Mouse (Mus musculus) embryonic stem cell, embryonic (primary cell): ENCODE measurements around the gene Wrb.

ENCODE experiments used
- CTCF ChIA-PET, 4 experiments: fragments of 300-600 bp in 2 of 4; fragments of 350-600 bp in 2 of 4; sonication (Branson Sonifier 250); formaldehyde crosslinking; loops; one replicate each; lab custom pipeline; 2022; ENCODE audit warnings: inconsistent platforms in 2 of 4; lab: Charles Lee
- POLR2A ChIA-PET, 4 experiments: fragments of 300-600 bp in 2 of 4; fragments of 350-600 bp in 2 of 4; sonication (Branson Sonifier 250); formaldehyde crosslinking; loops; one replicate each; lab custom pipeline; 2022; ENCODE audit warnings: antibody characterized with exemption in 4 of 4, inconsistent platforms in 1 of 4; lab: Charles Lee

The Wrb gene

DNA sequence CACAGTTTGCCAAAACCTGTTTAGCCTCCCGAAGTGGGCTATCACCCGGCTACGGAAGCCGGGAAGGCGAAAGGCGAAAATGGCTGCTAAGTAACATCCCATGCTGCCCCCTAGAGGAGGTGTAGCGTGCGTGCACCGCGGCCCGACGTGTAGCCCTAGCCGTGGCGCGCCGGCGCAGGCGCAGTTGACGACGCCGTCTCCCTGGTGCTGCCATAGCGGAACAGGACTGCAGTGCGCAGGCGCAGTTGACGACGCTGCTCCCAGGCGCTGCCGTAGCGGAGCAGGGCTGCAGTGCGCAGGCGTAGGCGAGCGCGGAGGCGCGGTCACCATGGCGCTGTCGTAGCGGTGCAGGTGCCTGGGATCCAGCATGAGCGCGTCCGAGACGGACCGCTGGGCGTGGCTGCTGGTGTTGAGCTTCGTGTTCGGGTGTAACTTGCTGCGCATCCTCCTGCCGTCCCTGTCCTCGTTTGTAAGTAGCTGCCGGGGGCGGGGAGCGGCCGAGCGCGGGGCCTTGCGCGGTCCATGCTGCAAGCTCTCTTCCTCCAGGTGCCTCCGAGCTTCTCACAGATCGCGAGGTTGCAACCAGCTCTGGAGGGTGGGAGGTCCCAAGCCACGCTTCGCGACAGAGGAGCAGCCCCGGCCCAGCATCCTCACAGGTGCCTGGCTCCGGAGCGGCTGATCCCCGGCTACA lies at the start of gene Wrb:
TSS of gene Wrb (plus strand) at position 298 of the 691 bp plus-strand sequence.
- POLR2A ChIA-PET: interaction anchor here in 3 of 4 experiments (0.6 to 4.1 kb wide), 22 partner anchors 8 to 1803 kb away, joined by 3 to 25 read pairs (median 4); partner anchors contain the start of genes Brwd1 (in 2 of the 3), Hmgn1 (in 1 of the 3) and Psmg1 (in 1 of the 3)
- CTCF ChIA-PET: interaction anchor here (0.5 to 2.1 kb wide), 10 partner anchors 9 to 125 kb away, joined by 3 to 7 read pairs (median 3); no protein-coding TSS in a partner anchor

DNA sequence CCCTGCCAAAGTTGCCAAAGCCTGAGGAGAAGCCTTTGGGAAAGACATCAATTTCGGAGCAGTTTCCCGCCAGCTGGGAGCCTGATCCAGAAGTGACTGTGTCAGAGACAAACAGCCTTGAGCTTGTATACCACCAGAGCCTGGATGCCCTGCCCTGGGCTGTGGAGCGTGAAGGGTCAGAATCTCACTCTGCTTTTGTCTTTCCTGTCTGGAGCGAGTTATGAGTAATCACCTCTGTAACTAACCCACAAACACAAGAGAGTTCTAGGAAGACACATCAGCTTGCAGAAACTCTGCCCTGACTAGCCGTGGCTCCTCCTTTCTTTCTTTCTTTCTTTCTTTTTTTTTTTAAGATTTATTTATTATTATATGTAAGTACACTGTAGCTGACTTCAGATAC lies 49.2 kb upstream of the Wrb start:
- POLR2A ChIA-PET: interaction anchor here in 3 of 4 experiments (0.8 to 6.2 kb wide), 10 partner anchors 10 to 96 kb away, joined by 3 to 47 read pairs (median 4); partner anchors contain the start of genes Brwd1 (in 3 of the 3) and Lca5l (in 1 of the 3)
- CTCF ChIA-PET: interaction anchor here in 3 of 4 experiments (0.6 to 1.1 kb wide), 3 partner anchors 55 to 135 kb away, joined by 3 to 5 read pairs (median 3); no protein-coding TSS in a partner anchor

DNA sequence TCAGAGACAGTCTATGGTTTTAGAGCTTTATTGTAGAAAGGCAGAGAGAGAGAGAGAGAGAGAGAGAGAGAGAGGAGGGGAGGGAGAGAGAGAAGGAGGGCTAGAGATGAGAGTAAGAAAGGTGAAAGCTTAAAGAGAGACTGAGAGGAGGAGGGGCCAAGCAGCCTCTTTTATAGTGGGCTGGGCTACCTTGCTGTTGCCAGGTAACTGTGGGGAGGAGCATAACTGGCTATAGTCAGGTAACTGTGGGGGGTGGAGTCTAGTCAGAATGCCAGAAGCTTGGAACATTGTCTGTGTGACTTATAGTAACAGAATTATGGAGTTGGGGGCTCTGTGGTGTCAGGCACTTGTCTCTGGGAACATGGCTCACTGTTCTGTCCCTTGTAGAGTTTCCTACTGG lies 47.4 kb upstream of the Wrb start:
- POLR2A ChIA-PET: interaction anchor here (0.6 to 6.2 kb wide), 25 partner anchors 9 to 1100 kb away, joined by 3 to 47 read pairs (median 4); partner anchors contain the start of genes Brwd1 (in 3 of the 4), Hmgn1 (in 2 of the 4), Kcnj6 (in 1 of the 4) and Psmg1 (in 1 of the 4)
- CTCF ChIA-PET: interaction anchor here in 1 of 4 experiments (0.6 to 1.1 kb wide), 3 partner anchors 9 to 1397 kb away, joined by 3 to 5 read pairs (median 4); no protein-coding TSS in a partner anchor

DNA sequence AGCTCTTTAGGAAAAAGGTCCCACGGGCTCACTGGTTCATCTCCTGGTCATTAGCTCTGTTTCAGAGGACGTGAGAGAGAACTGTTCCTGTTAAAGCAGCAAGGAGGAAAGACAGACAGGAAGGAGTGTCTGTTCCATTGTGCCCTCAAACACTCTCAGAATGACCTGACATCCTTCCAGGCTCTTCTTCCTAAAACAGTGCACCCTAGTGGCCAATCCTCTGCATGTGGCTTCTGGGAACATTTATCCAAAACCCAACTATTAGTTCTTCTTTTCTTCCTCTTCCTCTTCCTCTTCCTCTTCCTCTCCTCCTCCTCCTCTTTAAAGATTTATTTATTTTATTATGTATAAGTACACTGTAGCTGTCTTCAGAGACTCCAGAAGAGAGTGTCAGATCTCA lies 42.2 kb upstream of the Wrb start:
- POLR2A ChIA-PET: interaction anchor here (0.5 to 2.1 kb wide), 15 partner anchors 9 to 1857 kb away, joined by 3 to 22 read pairs (median 5); partner anchors contain the start of gene Brwd1 (in 3 of the 4)
- CTCF ChIA-PET: interaction anchor here (0.7 to 1.6 kb wide), 10 partner anchors 11 to 137 kb away, joined by 3 to 26 read pairs (median 6); partner anchors contain the start of gene Wrb (in 1 of the 4)

DNA sequence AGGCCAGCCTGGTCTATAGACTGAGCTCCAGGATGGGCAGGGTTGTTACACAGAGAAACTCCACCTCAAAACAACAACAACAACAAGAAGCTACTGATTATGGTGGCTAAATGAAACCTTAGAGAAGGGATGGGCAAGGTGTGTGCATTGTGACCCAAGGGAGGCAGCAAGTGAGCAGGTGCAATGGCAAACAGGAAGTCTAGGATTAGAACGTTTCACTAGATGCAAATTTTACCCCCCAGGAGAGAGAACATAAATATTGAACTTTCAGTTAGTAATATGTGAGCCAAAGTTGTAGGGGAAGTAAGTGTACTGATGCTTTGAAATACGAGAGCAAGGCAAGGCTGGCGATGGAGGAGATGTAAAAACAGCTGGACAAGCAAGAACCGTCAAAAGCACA lies 35.5 kb upstream of the Wrb start:
- CTCF ChIA-PET: no interaction called here
- POLR2A ChIA-PET: interaction anchor here in 3 of 4 experiments (1.4 to 2.8 kb wide), 4 partner anchors 11 to 27 kb away, joined by 4 to 10 read pairs (median 5); partner anchors contain the start of gene Brwd1 (in 2 of the 3)

DNA sequence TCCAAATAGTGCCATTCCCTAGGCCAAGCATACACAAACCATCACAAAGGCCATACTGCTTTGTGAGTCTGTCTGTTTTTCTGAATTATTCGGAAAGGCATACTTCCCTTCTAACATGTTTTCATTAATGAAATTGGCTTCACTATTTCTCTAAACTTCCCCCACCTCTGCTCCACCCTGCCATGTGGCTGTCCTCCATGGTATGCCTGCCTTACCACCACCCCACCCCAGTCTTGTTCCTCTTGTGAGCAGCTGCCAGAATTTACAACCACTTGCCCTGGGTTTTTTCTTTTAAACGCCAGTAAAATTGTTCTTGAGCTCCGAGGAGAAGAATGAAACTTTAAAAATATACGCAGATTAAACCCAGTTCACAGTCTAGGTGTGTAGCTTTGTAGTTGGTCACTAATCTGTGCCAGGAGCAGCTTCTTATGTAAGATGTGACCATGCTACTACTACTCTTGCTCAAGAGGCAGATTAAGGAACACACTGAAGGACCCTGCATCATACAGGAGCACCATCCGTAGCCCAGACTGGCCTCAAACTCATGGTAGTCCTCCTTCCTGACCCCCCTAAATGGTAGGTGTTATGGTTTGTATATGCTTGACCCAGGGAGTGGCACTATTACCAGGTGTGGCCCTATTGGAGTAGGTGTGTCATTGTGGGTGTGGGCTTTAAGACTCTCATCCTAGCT lies 34.4 kb upstream of the Wrb start:
- ChIA-PET CTCF (no interaction called here), POLR2A (interaction anchor here in 2 of 4 experiments (1.4 to 1.7 kb wide), 2 partner anchors 13 to 28 kb away, joined by 4 to 5 read pairs; no protein-coding TSS in a partner anchor)

DNA sequence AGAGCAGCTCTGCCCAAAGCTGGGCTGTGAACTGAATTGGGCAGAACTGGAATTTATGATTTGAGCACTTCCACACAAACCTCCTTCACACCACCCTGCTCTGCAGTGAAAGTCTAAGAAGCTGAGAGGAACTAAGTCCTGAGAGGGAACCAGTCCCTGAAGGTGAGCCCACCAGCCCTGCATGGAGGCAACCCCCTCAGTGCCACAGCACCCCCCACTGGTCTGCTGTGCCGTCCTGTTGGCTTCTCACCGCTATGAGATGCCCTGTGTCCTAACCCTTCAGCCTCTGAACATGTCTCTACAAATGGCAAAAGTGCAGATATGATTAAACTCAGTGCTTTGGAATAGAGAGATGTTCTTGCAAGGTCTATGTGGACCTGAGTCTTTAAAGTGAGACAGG lies 32.4 kb upstream of the Wrb start:
- POLR2A ChIA-PET: interaction anchor here in 2 of 4 experiments (1.9 to 4.9 kb wide), 2 partner anchors 13 to 15 kb away, joined by 6 to 26 read pairs; partner anchors contain the start of gene Hmgn1 (in 1 of the 2)
- CTCF ChIA-PET: interaction anchor here in 1 of 4 experiments (0.7 to 1.4 kb wide), 3 partner anchors 10 to 31 kb away, joined by 3 to 4 read pairs (median 3); no protein-coding TSS in a partner anchor

DNA sequence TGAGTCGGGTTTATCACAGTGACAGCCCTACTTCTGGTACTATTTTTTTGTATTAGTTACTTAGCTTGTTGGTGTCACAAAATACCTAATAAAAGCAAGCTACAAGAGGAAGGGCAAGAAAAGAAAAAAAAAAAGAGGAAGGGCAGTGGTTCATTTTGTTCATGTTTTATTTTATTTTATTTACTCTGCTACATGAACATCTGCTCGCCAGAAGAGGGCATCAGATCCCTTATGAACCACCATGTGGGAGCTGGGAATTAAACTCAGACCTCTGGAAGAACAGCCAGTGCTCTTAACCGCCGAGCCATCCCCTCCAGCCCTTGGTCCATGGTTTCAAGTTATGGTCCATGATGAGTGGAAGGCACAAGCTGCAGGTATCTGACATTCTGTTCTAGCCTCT lies 30.5 kb upstream of the Wrb start:
- ChIA-PET CTCF (interaction anchor here (0.5 to 2.1 kb wide), 20 partner anchors 9 to 1387 kb away, joined by 3 to 6 read pairs (median 3); partner anchors contain the start of genes Wrb (in 2 of the 4), Hmgn1 (in 1 of the 4) and Lca5l (in 1 of the 4)), POLR2A (interaction anchor here in 3 of 4 experiments (0.8 to 4.9 kb wide), 15 partner anchors 11 to 69 kb away, joined by 3 to 26 read pairs (median 5); partner anchors contain the start of genes Hmgn1 (in 2 of the 3) and Brwd1 (in 1 of the 3))

DNA sequence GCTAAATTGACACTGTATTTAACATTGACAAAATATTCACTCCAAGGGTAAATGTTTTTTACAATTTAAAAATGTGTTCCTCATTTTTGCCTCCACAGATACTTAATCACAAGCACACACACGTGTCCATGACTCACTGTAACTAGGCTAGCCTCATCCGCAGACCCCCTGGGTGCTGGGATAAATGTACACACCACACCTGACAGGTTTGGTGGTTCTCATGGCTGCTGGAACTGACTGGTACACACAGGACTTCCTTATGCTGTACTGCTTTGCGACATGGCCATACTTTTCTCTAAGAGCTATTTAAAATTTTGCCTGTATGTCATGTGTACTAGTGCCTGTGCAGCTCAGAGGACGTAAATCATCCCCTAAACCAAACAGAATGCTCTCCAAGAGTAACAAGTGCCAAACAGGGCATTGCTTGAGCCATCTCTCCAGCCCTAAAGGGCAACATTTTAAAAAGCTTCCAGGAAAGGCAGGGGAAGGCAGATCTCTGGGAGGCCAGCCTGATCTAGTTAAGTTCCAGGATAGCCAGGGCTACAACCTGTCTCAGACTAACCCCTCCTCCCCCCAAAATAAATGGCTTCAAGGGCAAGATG lies 25.1 kb upstream of the Wrb start:
- CTCF ChIA-PET: no interaction called here
- POLR2A ChIA-PET: interaction anchor here in 3 of 4 experiments (0.5 to 2.8 kb wide), 14 partner anchors 9 to 78 kb away, joined by 3 to 9 read pairs (median 4); partner anchors contain the start of genes Brwd1 (in 1 of the 3) and Wrb (in 1 of the 3)

DNA sequence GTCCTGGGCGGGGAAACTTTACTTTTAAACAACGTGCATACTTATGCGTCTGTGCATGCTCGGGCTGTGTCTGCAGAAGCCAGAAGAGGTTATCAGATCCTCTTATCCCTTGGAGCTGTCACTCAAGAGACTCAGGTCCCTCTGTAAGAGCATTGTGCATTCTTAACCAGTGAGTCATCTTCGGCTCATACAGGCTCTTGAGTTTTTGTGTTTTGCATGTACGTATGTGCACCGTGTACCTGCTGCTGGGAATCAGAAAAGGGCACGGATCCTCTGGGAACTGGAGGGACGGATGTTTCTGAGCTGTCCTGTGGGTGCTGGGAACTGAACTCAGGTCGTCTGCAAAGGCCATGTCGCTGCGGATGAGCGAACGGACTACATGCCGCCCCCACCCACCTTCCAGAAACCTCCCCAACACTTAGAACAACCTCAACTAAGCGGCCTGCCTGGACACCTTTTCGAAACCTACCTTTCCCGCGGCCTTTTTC lies 18.5 kb upstream of the Wrb start:
- POLR2A ChIA-PET: interaction anchor here in 3 of 4 experiments (0.6 to 5.0 kb wide), 26 partner anchors 8 to 221 kb away, joined by 3 to 41 read pairs (median 4); partner anchors contain the start of genes Brwd1 (in 2 of the 3), Psmg1 (in 2 of the 3), Wrb (in 2 of the 3) and Lca5l (in 1 of the 3)
- CTCF ChIA-PET: interaction anchor here in 2 of 4 experiments (0.6 to 1.1 kb wide), 2 partner anchors 12 to 24 kb away, joined by 3 to 6 read pairs; no protein-coding TSS in a partner anchor

DNA sequence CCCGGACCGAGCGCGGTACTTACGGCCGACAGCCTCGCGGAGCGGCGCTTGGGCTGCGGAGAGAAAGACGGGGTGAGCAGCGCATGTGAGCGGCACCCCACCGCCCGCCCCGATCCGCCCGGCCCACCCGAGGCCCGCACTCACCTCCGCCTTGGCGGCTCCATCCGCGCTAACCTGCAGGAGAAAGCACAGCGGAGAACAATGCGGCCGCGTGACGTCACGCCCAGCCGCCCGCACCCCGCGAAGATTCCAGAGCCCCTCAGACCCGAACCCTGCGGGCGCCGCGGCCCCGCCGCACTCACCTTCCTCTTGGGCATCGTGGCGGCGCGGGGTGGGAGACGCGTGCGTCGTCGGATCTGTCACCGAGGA lies 17.9 kb upstream of the Wrb start:
- CTCF ChIA-PET: interaction anchor here in 3 of 4 experiments (0.6 to 1.1 kb wide), 3 partner anchors 13 to 1800 kb away, joined by 3 to 6 read pairs (median 3); no protein-coding TSS in a partner anchor
- POLR2A ChIA-PET: interaction anchor here in 3 of 4 experiments (0.6 to 5.0 kb wide), 29 partner anchors 7 to 1954 kb away, joined by 3 to 41 read pairs (median 5); partner anchors contain the start of genes Brwd1 (in 2 of the 3), Psmg1 (in 2 of the 3) and Wrb (in 1 of the 3)

DNA sequence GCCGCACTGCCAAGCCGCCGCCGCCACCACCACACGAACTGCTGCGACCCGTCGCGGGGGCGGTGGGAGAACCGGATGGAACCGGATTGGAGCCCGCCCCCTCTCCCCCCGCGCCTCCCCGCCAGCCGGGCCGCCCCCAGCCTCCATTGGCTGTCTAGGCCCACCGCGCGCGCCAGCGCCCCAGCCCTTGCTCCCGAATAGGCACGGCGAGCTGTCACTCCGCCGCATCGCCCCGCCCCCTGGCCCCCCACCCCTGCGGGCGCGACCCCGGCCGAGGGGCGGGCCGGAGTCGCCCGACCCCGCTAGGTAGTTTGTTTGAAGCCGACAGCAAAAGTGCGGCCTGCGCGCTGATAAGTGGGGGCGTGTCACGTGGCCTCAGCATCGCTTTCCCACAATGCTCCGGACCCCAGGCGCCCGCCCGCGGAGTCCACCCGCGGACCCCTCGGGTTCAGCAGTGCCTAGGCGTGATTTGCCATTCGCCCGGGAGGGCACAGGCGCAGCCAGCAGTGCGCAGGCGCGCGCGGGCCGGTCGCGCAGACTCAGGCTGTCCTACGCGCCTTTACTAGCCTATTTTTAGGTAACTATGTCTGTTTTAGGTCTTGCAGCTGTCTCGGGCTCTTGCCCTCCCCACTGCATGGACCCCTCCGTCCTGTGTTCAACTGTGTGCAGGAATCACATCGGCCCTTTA lies 17.4 kb upstream of the Wrb start, which contains the start of gene Hmgn1:
TSS of gene Hmgn1 (minus strand) at position 73 of the 688 bp plus-strand sequence.
- ChIA-PET POLR2A (interaction anchor here in 3 of 4 experiments (0.5 to 5.0 kb wide), 41 partner anchors 8 to 1954 kb away, joined by 3 to 41 read pairs (median 4); partner anchors contain the start of genes Brwd1 (in 2 of the 3), Psmg1 (in 2 of the 3) and Wrb (in 2 of the 3)), CTCF (interaction anchor here in 2 of 4 experiments (0.6 to 1.1 kb wide), 5 partner anchors 8 to 1800 kb away, joined by 3 to 5 read pairs (median 3); partner anchors contain the start of gene Wrb (in 1 of the 2))

DNA sequence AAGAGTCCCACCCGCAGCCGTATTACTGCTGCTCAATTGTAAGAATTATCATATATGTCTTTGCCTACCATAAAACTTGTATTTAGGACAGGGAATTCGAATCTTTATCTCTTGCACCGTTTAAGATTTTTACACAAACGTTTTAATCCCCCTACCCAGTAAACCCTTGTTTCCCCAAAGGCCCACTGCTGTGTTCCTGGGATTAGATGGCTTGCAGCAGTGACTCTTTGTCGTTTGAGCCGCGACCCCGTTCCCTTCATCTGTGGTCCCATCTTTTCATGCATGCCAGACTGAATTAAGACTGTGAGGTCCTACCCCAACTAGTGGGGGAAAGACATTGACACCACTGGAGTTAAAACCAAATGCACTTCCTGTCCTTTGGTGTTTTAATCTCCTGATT lies 16.7 kb upstream of the Wrb start:
- ChIA-PET CTCF (interaction anchor here in 1 of 4 experiments (1.0 to 1.1 kb wide), 2 partner anchors 8 to 17 kb away, joined by 3 read pairs; partner anchors contain the start of gene Wrb), POLR2A (interaction anchor here in 3 of 4 experiments (0.7 to 4.8 kb wide), 17 partner anchors 10 to 105 kb away, joined by 3 to 41 read pairs (median 6); partner anchors contain the start of genes Brwd1 (in 2 of the 3) and Wrb (in 2 of the 3))

DNA sequence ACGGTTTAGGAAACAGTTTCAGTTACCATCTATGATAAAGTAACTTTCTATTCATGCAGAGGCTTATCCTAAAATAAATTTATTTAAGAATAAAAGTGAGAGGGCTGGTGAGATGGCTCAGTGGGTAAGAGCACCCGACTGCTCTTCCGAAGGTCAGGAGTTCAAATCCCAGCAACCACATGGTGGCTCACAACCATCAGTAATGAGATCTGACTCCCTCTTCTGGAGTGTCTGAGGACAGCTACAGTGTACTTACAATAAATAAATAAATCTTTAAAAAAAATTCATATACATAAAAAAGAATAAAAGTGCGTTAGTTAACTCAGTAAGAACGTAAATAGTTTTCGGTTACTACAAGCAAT lies 478 bp upstream of the Wrb start:
- ChIA-PET CTCF (interaction anchor here (1.0 to 2.1 kb wide), 5 partner anchors 9 to 125 kb away, joined by 3 to 7 read pairs (median 5); no protein-coding TSS in a partner anchor), POLR2A (interaction anchor here in 3 of 4 experiments (0.6 to 4.1 kb wide), 14 partner anchors 9 to 213 kb away, joined by 3 to 25 read pairs (median 5); partner anchors contain the start of genes Brwd1 (in 2 of the 3) and Hmgn1 (in 1 of the 3))

DNA sequence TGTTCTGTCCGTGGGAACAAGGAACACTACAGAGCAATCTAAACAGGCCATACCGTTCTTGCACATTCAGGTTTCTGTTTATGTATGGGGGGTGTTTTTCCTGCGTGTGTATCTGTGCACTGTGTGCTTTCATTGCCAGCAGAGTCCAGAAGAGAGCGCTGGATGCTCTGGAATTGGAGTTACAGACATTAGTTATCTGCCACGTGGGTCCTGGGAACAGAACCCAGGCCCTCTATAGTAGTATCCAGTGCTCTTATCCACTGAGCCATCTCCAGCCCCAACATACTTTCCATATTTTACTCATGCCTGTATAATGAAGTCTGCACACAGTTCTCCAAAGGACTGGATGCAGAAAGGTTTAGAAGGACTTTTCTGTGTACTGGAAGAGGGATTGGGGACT lies 607 bp downstream of the Wrb start:
- POLR2A ChIA-PET: interaction anchor here in 3 of 4 experiments (0.6 to 4.1 kb wide), 20 partner anchors 8 to 1802 kb away, joined by 3 to 25 read pairs (median 4); partner anchors contain the start of genes Brwd1 (in 2 of the 3), Hmgn1 (in 1 of the 3) and Psmg1 (in 1 of the 3)
- CTCF ChIA-PET: interaction anchor here (0.7 to 2.1 kb wide), 9 partner anchors 10 to 126 kb away, joined by 3 to 7 read pairs (median 3); no protein-coding TSS in a partner anchor
